Mouse (Mus musculus): ENCODE data around the gene Ica1l. TPM values are rescaled to one million over a fixed set of nuclear protein-coding genes. Genes with fewer than 3 reads are reported as not detected.

The Ica1l gene
- total RNA-seq, 2 experiments from 2014 or later: 1.8 to 2.8 TPM

- DNase-seq: no peak
Measured at GRCm38 (mm10) chr1:59966171-59966785, 76.7 kb downstream of the Ica1l start.

- no peak for DNase-seq
Measured at GRCm38 (mm10) chr1:59959941-59960340, 83.0 kb downstream of the Ica1l start.

- no peak for DNase-seq
Measured at GRCm38 (mm10) chr1:59957206-59957605, 85.8 kb downstream of the Ica1l start.

DNA sequence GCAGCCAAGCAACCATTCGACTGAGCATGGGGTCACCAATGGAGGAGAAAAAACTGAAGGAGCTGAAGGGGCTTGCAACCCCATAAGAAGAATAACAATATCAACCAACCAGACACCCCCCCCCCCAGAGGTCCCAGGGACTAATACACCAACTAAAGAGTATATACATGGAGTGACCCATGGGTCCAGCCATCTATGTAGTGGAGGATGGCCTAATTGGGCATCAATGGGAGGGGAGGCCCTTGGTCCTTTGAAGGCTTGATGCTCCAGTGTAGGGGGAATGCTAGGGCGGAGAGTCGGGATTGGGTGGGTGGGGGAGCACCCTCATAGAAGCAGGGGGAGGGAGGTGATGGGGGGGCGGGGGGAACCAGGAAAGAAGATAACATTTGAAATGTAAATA is 95.5 kb downstream of the Ica1l start:
- DNase-seq: no peak

- DNase-seq: no peak
Measured at GRCm38 (mm10) chr1:59945969-59946368, 97.0 kb downstream of the Ica1l start.

DNA sequence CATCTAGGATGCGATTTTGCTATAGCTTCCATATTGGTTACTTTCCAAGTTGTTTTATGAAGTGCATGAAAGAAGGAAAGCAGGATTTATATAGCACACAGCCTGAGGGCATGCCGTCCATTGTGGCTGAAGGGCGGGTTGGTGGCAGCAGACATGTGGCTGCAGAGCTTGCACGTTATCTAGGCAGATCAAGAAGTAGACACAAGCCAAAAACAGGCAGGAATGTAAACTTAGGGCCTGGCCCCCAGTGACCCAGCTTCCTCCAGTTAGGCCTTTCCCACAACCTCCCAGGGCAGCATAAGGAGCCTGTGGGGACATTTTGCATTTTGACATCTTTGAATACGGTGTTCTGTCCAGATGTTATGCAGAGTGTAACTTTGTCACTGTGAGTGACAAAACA is 99.2 kb downstream of the Ica1l start:
- no peak for DNase-seq

DNA sequence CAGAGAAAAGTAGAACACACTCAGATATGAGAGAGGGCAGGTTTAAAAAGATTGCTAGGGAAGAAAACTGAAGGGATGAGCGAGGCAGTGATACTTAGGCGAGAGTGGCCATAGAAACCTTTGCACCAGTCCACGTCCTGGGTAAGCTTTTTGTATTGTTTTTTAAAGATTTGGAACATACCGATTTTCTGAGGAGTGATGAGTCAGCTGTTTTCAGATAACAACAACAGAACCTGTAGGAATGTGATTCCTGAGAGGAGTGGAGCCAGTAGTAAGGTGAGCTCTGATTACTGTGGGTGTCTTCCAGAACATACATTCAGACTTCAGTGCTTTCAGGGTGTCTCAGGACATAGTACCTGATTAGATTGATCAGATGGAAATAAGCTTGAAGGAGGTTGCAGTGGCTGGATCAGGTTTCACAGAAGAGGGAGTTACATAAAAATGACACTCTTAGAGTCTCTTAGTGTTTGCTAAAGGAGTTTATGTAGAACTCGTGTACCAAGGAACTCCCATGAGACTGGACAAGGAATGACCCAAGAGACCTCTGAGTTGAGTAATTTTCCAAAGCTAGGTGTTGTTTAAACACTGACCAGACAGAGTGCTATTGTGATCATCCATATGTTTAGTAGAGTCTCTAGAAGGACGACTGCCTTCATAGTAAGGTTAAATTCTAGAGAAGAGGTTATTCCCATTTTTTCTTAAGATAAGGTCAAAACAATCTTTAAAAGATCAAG is 100.8 kb downstream of the Ica1l start:
- DNase-seq: no peak

DNA sequence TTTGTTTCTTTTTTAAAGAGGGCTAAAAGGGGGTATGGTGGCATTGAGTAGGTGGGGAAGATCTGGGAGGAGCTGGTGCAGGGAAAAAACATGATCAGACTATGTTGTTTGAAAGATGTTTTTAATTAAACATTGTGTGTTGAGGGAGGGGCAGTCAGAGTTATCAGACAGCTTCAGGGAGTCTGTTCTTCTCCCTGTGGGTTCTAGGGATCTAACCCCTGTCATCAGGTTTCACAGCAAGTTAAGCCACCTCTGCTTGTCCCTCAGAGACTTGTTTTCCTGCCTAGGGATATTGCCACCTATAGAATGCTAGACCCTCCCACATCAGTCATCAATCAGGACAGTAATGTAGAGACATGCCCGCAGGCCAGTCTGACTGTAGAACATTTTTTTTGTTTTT is 101.9 kb downstream of the Ica1l start:
- no peak for DNase-seq

- DNase-seq: no peak
Measured at GRCm38 (mm10) chr1:59932991-59933390, 110.0 kb downstream of the Ica1l start.

Other genes starting within 250 kb of the Ica1l start
- 10 to 100 TPM; 31.9 to 34.3 TPM for gene Fam117b, start 130.2 kb downstream of the Ica1l start, total RNA-seq (2021)
- 10 to 100 TPM; 12.6 to 18.2 TPM for gene Carf, start 55.1 kb upstream of the Ica1l start, total RNA-seq (2021)
- gene Wdr12, start 55.5 kb upstream of the Ica1l start, total RNA-seq (2021): 10 to 100 TPM; 17.5 to 18.2 TPM
- 10 to 100 TPM; 31.4 to 46.7 TPM for gene Nbeal1, start 137.4 kb upstream of the Ica1l start, total RNA-seq (2021)

Measured in adrenal gland, postnatal 10 days (tissue).